Mouse (Mus musculus): ENCODE data around the gene Gbp2b. TPM values are rescaled to one million over a fixed set of nuclear protein-coding genes. Genes with fewer than 3 reads are reported as not detected.

Gene Gbp2b
- not detected in 2 replicates for polyA plus RNA-seq (2015; fragmentation: Nextera tagmentation; extraction: Ambion mirVana)

GRCm38 (mm10) chr3:142594547-142594946, at the start of gene Gbp2b:
TSS of gene Gbp2b (plus strand) at chr3:142594847.

GRCm38 (mm10) chr3:142559632-142560228, 34.9 kb upstream of the Gbp2b start, which contains the start of gene Gbp3:
TSS of gene Gbp3 (plus strand) at chr3:142560026.

GRCm38 (mm10) chr3:142620111-142620955, 25.7 kb downstream of the Gbp2b start, which contains the start of gene Gbp2:
TSS of gene Gbp2 (plus strand) at chr3:142620602.

Small RNA genes within 50 kb of the gene (microRNA-seq; reads per million reads assigned to microRNA genes)
- gene Mir6381: not detected

Other genes starting within 250 kb of the Gbp2b start
- 17.6 and 19.6 TPM in 2 replicates for gene Pdlim5, start 199.2 kb upstream of the Gbp2b start, polyA plus RNA-seq (2015; fragmentation: Nextera tagmentation; extraction: Ambion mirVana)
- gene Gbp5, start 100.9 kb upstream of the Gbp2b start, polyA plus RNA-seq (2015; fragmentation: Nextera tagmentation; extraction: Ambion mirVana): 0.42 and 0.71 TPM in 2 replicates
- gene Gbp7, start 64.5 kb upstream of the Gbp2b start, polyA plus RNA-seq (2015; fragmentation: Nextera tagmentation; extraction: Ambion mirVana): 4.8 and 4.9 TPM in 2 replicates
- 3.4 and 4.0 TPM in 2 replicates for gene Gbp3, start 34.8 kb upstream of the Gbp2b start, polyA plus RNA-seq (2015; fragmentation: Nextera tagmentation; extraction: Ambion mirVana)
- gene Gbp2, start 25.8 kb downstream of the Gbp2b start, polyA plus RNA-seq (2015; fragmentation: Nextera tagmentation; extraction: Ambion mirVana): 1.4 and 1.5 TPM in 2 replicates
- 8.5 and 10.0 TPM in 2 replicates for gene Kyat3, start 106.2 kb downstream of the Gbp2b start, polyA plus RNA-seq (2015; fragmentation: Nextera tagmentation; extraction: Ambion mirVana)
- 54.8 and 60.1 TPM in 2 replicates for gene Gtf2b, start 170.2 kb downstream of the Gbp2b start, polyA plus RNA-seq (2015; fragmentation: Nextera tagmentation; extraction: Ambion mirVana)

All from neural tube, postnatal 0 days (tissue).